Mouse (Mus musculus) heart, embryonic 14.5 days (tissue): ENCODE measurements around the gene Il18. TPM values are rescaled to one million over a fixed set of nuclear protein-coding genes. Genes with fewer than 3 reads are reported as not detected.

Source experiments
- polyA plus RNA-seq: library from polyadenylated mRNA; unstranded; fragments of >200 nt; fragmentation: Nextera tagmentation; extraction: Ambion mirVana; gene quantifications from 2 replicates; pipeline ENCODE4 v1.2.1, GENCODE M21; 2014

Gene Il18
- polyA plus RNA-seq, 1 experiment from 2014 or later, result 5.5 TPM

Other genes starting within 250 kb of the Il18 start
- gene Rpl10-ps3, start 209.9 kb upstream of the Il18 start, polyA plus RNA-seq, result 290 and 358 TPM in 2 replicates
- 0.15 and 0.31 TPM in 2 replicates for gene Plet1, start 60.3 kb upstream of the Il18 start, polyA plus RNA-seq
- gene Pts, start 26.1 kb upstream of the Il18 start, polyA plus RNA-seq, result 88.7 and 98.4 TPM in 2 replicates
- gene Bco2, start 354 bp downstream of the Il18 start, polyA plus RNA-seq, result 0.12 TPM in 1 of 2 replicates, not detected in the other
- 0.31 TPM in 1 of 2 replicates, not detected in the other for gene Tex12, start 6.5 kb downstream of the Il18 start, polyA plus RNA-seq
- gene Sdhd, start 49.0 kb downstream of the Il18 start, polyA plus RNA-seq, result 751 and 787 TPM in 2 replicates
- 338 and 373 TPM in 2 replicates for gene Timm8b, start 49.1 kb downstream of the Il18 start, polyA plus RNA-seq
- gene Pih1d2, start 62.5 kb downstream of the Il18 start, polyA plus RNA-seq, result 1.9 TPM in 2 replicates
- gene Nkapd1, start 62.6 kb downstream of the Il18 start, polyA plus RNA-seq, result 15.4 and 18.3 TPM in 2 replicates
- 161 TPM in 2 replicates for gene Dlat, start 105.0 kb downstream of the Il18 start, polyA plus RNA-seq
- gene Dixdc1, start 184.7 kb downstream of the Il18 start, polyA plus RNA-seq, result 11.9 and 12.5 TPM in 2 replicates
- gene 2310030G06Rik, start 191.7 kb downstream of the Il18 start, polyA plus RNA-seq, result 10.3 and 11.4 TPM in 2 replicates
- 1,286 and 1,345 TPM in 2 replicates for gene Cryab, start 196.5 kb downstream of the Il18 start, polyA plus RNA-seq
- 312 and 322 TPM in 2 replicates for gene Hspb2, start 197.5 kb downstream of the Il18 start, polyA plus RNA-seq
- gene Fdxacb1, start 213.4 kb downstream of the Il18 start, polyA plus RNA-seq, result 9.0 and 9.1 TPM in 2 replicates
- gene Alg9, start 220.2 kb downstream of the Il18 start, polyA plus RNA-seq, result 28.5 and 31.5 TPM in 2 replicates
- gene 1110032A03Rik, start 220.7 kb downstream of the Il18 start, polyA plus RNA-seq, result 27.5 and 33.4 TPM in 2 replicates